Mouse (Mus musculus): Measurements from ENCODE around the gene Nipbl.

- TF ChIP-seq CTCF (IDR thresholded peaks at IDR 0.05; ENCODE audit: control insufficient read depth, insufficient read depth, low read length) (no peak), POLR2A (IDR thresholded peaks at IDR 0.05; ENCODE audit: borderline replicate concordance, control insufficient read depth, low read depth, low read length) (no peak)
Observed at GRCm38 (mm10) chr15:8401536-8401935, 42.7 kb downstream of the Nipbl start.

All from bone marrow, adult 2 months (tissue).